Mouse (Mus musculus) embryonic fibroblast, embryonic 13.5 days (primary cell): Measurements from ENCODE around the gene Dgkg.

ENCODE experiments used
- CTCF ChIP-seq: IDR thresholded peaks from 2 replicates; pipeline ENCODE4 v1.5.1; 2011; ENCODE audit warnings: mild to moderate bottlenecking, control low read depth, low read length, moderate library complexity, borderline replicate concordance; ENCODE audit not compliant: insufficient read depth
- POLR2A ChIP-seq: IDR thresholded peaks from 2 replicates; pipeline ENCODE4 v1.6.1; 2011; ENCODE audit warnings: low read depth, mild to moderate bottlenecking, control low read depth, low read length, moderate library complexity

DNA sequence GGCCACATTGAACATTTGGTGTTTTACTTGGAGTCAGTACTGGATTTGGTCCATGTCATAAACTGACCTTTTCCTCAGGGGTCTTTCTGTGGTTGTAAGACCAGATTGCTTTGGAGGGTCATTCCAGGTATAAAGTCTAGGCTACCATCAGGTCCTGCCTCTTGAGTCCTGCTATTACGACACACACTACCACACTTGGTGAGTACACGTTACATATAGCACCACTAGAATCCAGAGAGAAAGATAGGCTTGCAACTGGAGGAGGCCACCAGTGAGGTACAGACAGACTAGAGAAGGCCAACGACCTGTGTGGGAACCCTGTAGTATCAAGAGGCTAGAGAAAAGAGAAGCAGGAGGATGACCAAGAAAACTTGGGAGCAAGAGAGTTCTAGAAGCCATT is 157.6 kb downstream of the Dgkg start:
- no peak for TF ChIP-seq CTCF
- TF ChIP-seq POLR2A: no peak
